Mouse (Mus musculus) G1E (cell line): ENCODE data around the gene Cdkn1c.

Experiments
- CTCF ChIP-seq: IDR thresholded peaks from 2 replicates; pipeline ENCODE4 v1.5.1; 2012; ENCODE audit warnings: low read depth, low read length, inconsistent platforms, mixed read lengths
- GATA1 ChIP-seq: IDR thresholded peaks from 2 replicates; pipeline ENCODE4 v1.6.1; 2012; ENCODE audit warnings: borderline replicate concordance, low read length, inconsistent platforms, mixed read lengths
- GATA2 ChIP-seq: IDR thresholded peaks from 2 replicates; pipeline ENCODE4 v1.6.1; 2012; ENCODE audit warnings: low read depth, low read length, inconsistent platforms, borderline replicate concordance
- POLR2AphosphoS5 ChIP-seq: IDR thresholded peaks from 2 replicates; pipeline ENCODE4 v1.6.1; 2012; ENCODE audit warnings: low read depth, low read length, inconsistent platforms; ENCODE audit not compliant: insufficient replicate concordance
- TAL1 ChIP-seq: conservative IDR thresholded peaks from 2 replicates; pipeline ENCODE4 v1.6.1; 2012; ENCODE audit warnings: low read depth, low read length, inconsistent platforms, mixed read lengths

- TF ChIP-seq CTCF (no peak), GATA1 (no peak), TAL1 (no peak), GATA2 (no peak), POLR2AphosphoS5 (no peak)
Measured at GRCm38 (mm10) chr7:143444955-143445648, 15.7 kb downstream of the Cdkn1c start.
